Mouse (Mus musculus) megakaryocyte, embryonic 14.5 days (primary cell): ENCODE data around the gene Prdm5.

Experiments used
- FLI1 ChIP-seq: IDR thresholded peaks from 2 replicates; pipeline ENCODE4 v1.6.1; 2012; ENCODE audit warnings: low read length, inconsistent platforms, mixed read lengths
- GATA1 ChIP-seq: IDR thresholded peaks from 3 replicates; pipeline ENCODE4 v1.6.1; 2012; ENCODE audit warnings: mixed read lengths, low read length, inconsistent platforms, borderline replicate concordance

GRCm38 (mm10) chr6:65831443-65831842 is 52.7 kb downstream of the Prdm5 start:
- TF ChIP-seq GATA1 = no peak
- no peak for TF ChIP-seq FLI1
